Mouse (Mus musculus): ENCODE measurements around the gene Enc1. TPM values are rescaled to one million over a fixed set of nuclear protein-coding genes. Genes with fewer than 3 reads are reported as not detected.

Enc1 gene
- polyA plus RNA-seq (2015; fragmentation: Nextera tagmentation; extraction: Ambion mirVana), result 6.0 and 6.1 TPM in 2 replicates

DNA sequence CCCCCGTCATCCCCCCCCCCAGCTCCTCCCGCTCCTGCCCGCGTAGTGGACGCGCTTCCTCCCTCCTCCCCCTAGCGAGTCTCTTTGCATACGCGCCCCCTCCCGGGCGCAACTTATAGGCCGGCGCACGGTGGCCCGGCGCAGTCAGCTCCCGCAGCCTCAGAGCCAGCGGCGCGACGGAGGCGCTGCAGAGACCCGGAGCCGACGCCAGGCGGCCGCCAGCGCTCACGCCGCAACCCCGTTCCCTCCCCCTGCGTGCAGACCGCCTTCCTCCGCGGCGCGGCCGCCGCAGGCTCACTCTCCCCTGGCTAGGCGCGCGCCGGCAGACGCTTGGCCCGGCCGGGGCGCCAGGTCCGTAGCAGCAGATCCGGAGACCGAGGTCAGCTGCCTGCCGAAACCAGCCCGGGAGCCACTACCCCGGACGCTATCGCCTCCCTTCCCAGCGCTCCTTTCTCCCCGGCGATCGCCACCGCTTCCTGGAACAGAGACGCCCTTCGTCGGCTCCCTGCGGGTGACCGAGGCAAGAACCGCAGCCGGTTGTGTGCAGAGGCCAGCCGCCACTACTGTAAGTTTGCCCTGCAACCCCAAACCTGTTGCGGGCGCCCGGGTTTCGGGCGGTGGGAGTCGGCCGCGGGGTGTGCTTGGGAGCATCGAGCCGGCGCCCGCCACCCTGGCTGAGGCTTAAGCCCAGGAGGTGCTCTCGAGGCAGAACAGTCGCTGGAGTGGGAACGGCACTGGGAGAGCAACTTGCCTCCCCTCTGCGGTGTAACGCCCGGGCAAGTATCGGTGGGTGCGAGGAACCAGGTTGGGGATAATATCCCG is at the start of gene Enc1:
TSS of gene Enc1 (plus strand) at position 141 of the 822 bp plus-strand sequence.
- peak within 1 kb of the TSS; percentile 92 for H3K4me2 ChIP-seq (replicated peaks)
- peak within 1 kb of the TSS; percentile 94 for H3K9ac ChIP-seq
- peaks cover 42% of the 10 kb centered on the region for H3K4me1 ChIP-seq (replicated peaks)
- peaks cover 11% of the 10 kb centered on the region; the same call in 1 of the 2 replicates for H3K36me3 ChIP-seq
- peak; percentile 92 for ATAC-seq
- H3K4me3 ChIP-seq (replicated peaks), result peak within 1 kb of the TSS; percentile 84
- H3K9me3 ChIP-seq, result no peaks in the 10 kb centered on the region
- H3K27me3 ChIP-seq (replicated peaks), result no peaks in the 10 kb centered on the region
- H3K27ac ChIP-seq, result peak within 1 kb of the TSS; percentile 98
- WGBS, result 1% methylated on average over 87 of the region's 89 CpGs

DNA sequence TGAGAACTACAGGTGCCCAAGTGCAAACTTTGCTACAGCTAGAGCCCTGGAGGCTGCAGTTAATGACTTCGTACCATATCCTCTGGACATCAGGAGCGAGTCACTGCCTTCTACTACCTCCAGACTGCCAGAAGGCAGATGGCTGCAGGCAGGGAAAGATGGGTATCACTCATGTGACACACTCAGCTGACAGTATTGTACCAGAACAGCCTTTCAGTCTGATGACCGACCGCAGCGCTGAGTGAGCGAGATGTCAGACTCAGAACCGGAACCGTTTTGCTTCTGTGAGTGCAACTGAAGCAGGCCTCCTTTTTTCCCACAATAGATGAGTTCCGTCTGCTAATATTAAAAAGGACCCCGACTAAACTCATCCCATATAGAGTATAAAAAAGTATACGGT is 48.3 kb upstream of the Enc1 start:
- no peak overlapping the region for H3K9ac ChIP-seq
- no peaks in the 10 kb centered on the region for H3K9me3 ChIP-seq
- H3K27ac ChIP-seq, result no peak overlapping the region
- H3K4me2 ChIP-seq (replicated peaks), result no peak overlapping the region
- no peaks in the 10 kb centered on the region for H3K27me3 ChIP-seq (replicated peaks)
- 92% methylated on average over 11 of the region's 11 CpGs for WGBS
- no peak overlapping the region for H3K4me3 ChIP-seq (replicated peaks)
- no peak for ATAC-seq
- no peaks in the 10 kb centered on the region for H3K4me1 ChIP-seq (replicated peaks)
- no peaks in the 10 kb centered on the region for H3K36me3 ChIP-seq

DNA sequence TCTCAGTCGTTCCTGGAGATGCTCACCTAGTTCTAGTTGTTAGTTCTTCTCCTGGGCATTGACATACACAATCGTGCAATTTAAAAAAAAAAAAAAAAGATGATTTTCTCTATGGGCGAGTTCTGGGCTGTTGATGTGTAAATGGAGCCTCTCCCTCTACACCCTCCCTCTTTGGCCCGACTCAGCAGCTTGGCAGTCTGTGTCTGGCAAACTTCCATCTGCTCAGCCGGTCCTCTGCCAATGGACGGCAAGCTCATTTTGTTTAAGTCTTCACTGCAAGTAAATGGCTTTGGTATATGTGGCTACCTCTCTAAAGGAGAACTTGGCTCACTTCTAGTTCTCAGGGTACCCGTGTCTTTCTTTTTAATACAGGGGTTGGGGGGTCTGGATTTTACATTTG is 47.5 kb upstream of the Enc1 start:
- no peaks in the 10 kb centered on the region for H3K27me3 ChIP-seq (replicated peaks)
- H3K36me3 ChIP-seq, result no peaks in the 10 kb centered on the region
- no peak overlapping the region for H3K4me2 ChIP-seq (replicated peaks)
- no peaks in the 10 kb centered on the region for H3K9me3 ChIP-seq
- H3K9ac ChIP-seq, result no peak overlapping the region
- no peaks in the 10 kb centered on the region for H3K4me1 ChIP-seq (replicated peaks)
- no peak overlapping the region for H3K27ac ChIP-seq
- no peak for ATAC-seq
- no peak overlapping the region for H3K4me3 ChIP-seq (replicated peaks)
- 56% methylated on average over 7 of the region's 7 CpGs for WGBS

DNA sequence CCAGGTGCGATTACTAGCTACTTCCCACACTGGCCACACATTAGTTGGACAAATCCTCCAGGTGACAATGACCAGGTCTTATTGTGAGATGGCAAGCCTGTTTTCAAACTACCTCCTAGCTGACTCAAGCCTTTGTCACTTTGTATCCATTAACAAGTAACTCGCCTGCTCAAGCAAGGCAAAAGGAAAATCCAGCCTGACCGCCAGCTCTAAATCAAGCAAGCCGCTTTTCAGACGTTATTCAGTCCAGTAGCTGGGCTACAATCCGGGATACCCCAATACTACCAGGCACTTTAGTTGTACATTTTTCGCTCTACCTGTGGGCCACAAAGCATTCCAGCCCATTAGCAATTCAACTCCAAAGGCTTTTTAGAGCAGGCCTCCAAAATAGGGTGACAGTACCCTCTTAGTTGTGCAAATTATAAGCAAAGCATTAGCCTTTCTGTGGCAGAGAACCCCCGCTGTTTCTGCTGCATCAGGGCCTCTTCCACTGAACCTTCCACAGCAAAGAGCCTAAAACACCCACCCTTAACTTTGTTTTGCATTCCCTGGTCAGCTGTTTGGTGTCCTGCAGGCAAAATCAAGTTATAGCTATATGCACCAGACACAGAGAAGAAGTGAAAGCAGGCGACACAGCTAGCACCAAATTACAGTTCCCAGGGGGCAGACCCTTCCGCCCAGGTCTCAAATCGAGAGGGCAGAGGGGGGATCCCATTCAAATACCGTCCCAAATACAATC is 44.5 kb upstream of the Enc1 start:
- no peak overlapping the region for H3K27ac ChIP-seq
- no peaks in the 10 kb centered on the region for H3K4me1 ChIP-seq (replicated peaks)
- H3K4me3 ChIP-seq (replicated peaks), result no peak overlapping the region
- ATAC-seq, result no peak
- 0 out of 2 replicates have a peak overlapping the region, but pooled peaks have one; percentile 94 for H3K4me2 ChIP-seq (replicated peaks)
- H3K36me3 ChIP-seq, result no peaks in the 10 kb centered on the region
- H3K9me3 ChIP-seq, result no peaks in the 10 kb centered on the region
- H3K27me3 ChIP-seq (replicated peaks), result no peaks in the 10 kb centered on the region
- WGBS, result 74% methylated on average over 12 of the region's 12 CpGs
- H3K9ac ChIP-seq, result no peak overlapping the region

DNA sequence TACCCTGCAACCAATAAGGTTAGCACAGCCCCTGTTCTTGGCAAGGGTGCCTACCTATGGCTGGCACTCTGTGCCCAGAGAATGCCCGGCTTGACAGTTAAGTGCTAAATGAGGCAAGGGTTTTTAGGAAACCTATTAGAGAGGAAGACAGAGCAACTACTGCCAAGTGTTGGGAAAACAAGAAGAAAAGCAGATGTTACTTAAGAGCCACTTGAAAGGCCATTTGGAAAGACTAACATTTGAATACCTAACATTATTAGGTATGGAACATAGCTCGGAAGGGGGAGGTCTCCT is 44.0 kb upstream of the Enc1 start:
- H3K4me3 ChIP-seq (replicated peaks), result no peak overlapping the region
- ATAC-seq, result no peak
- H3K27ac ChIP-seq, result no peak overlapping the region
- H3K9ac ChIP-seq, result no peak overlapping the region
- H3K4me1 ChIP-seq (replicated peaks), result no peaks in the 10 kb centered on the region
- no peaks in the 10 kb centered on the region for H3K9me3 ChIP-seq
- peak overlapping the region; percentile 94; the same call in 1 of the 2 replicates for H3K4me2 ChIP-seq (replicated peaks)
- no peaks in the 10 kb centered on the region for H3K36me3 ChIP-seq
- H3K27me3 ChIP-seq (replicated peaks), result no peaks in the 10 kb centered on the region
- 73% methylated on average over 2 of the region's 2 CpGs for WGBS

DNA sequence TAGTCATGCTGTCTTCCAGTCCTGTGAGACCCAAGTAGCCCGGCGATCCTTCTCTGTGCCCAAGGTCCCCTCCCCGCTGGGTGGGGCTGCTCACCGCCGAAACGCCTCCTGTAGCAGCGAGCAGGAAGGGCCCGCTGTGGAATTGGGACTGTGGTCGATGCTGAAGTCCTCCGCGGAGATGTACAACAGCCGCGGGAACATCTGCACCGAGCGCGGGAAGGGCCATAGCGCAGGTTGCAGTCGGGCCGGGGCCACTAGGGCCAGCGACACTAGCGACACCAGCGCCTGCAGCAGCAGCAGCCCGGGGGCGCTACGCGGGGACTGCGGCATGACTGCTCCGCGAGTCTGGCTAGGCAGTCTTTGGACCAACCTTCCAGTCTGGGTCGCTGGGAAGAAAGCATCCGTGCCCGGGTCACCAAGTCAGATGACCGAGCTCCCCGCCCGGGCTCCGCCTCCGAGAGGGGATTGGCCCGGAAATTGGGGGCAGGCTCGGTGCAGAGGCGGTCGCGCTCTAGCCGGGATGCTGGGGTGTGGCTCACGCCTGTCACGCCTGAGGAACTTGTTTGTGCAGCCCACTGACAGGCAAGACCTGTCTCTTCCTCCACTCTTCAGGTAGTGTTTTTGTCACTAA is 42.9 kb upstream of the Enc1 start, which contains the start of gene Hexb:
TSS of gene Hexb (minus strand) at position 426 of the 631 bp plus-strand sequence.
- under 1% methylated on average over 45 of the region's 45 CpGs for WGBS

DNA sequence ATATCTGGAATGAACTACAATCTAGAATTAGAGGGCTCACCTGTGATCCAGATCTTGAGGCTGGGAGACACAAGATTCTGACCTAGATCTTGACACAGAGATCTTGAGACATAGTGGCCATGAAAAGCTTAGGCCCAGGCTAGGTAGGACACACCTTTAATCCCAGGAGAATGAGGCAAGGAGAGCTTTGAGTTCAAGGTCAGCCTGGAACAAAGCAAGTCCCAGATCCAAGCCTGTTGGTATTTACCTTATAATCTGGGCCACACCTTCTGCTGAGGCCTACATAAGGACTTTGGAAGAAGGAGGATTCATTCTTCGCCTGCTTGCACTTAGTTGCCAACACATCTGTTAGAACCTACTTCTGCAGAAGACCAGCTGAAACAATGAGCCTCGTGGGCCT is 41.8 kb upstream of the Enc1 start:
- Histone ChIP-seq H3K4me3 (replicated peaks) (no peak overlapping the region), H3K27me3 (replicated peaks) (no peaks in the 10 kb centered on the region), H3K36me3 (no peaks in the 10 kb centered on the region), H3K4me2 (replicated peaks) (no peak overlapping the region), H3K4me1 (replicated peaks) (no peaks in the 10 kb centered on the region), H3K27ac (no peak overlapping the region), H3K9ac (no peak overlapping the region), H3K9me3 (no peaks in the 10 kb centered on the region)
- no peak for ATAC-seq
- WGBS, result 84% methylated on average over 2 of the region's 2 CpGs

More for the DNA sequence above, 42.9 kb upstream of the Enc1 start, which contains the start of gene Hexb:
- no peaks in the 10 kb centered on the region for H3K4me1 ChIP-seq (replicated peaks)
- no peaks in the 10 kb centered on the region for H3K36me3 ChIP-seq
- peak within 1 kb of the TSS; percentile 91 for H3K27ac ChIP-seq
- peak; percentile 98 for ATAC-seq
- H3K4me2 ChIP-seq (replicated peaks), result peak within 1 kb of the TSS; percentile 94
- H3K9ac ChIP-seq, result peak within 1 kb of the TSS; percentile 72
- H3K27me3 ChIP-seq (replicated peaks), result no peaks in the 10 kb centered on the region
- peak within 1 kb of the TSS; percentile 82 for H3K4me3 ChIP-seq (replicated peaks)
- no peaks in the 10 kb centered on the region for H3K9me3 ChIP-seq

DNA sequence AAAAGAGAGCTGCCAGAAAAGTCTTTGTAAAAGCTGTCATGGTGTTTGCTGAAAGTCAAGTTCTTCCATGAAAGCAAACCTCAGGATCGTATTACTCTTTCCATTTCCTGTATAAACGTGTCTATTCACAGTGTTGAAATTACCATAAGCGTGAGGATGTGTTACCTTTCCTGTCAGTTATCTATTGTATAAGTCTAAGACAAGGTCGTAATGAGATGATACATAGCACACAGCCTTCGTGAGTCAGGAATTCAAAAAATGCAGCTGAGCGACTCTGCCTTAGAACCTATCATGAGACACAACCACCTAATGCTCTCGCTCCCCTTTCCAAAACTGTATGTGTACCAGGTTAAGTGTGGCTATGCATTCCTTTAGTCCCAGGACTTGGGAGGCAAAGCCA is 39.8 kb upstream of the Enc1 start:
- H3K27me3 ChIP-seq (replicated peaks), result no peaks in the 10 kb centered on the region
- H3K9me3 ChIP-seq, result no peaks in the 10 kb centered on the region
- no peak for ATAC-seq
- no peak overlapping the region for H3K27ac ChIP-seq
- WGBS, result 42% methylated on average over 7 of the region's 7 CpGs
- H3K4me1 ChIP-seq (replicated peaks), result no peaks in the 10 kb centered on the region
- no peak overlapping the region for H3K9ac ChIP-seq
- no peak overlapping the region for H3K4me3 ChIP-seq (replicated peaks)
- no peaks in the 10 kb centered on the region for H3K36me3 ChIP-seq
- H3K4me2 ChIP-seq (replicated peaks), result no peak overlapping the region

DNA sequence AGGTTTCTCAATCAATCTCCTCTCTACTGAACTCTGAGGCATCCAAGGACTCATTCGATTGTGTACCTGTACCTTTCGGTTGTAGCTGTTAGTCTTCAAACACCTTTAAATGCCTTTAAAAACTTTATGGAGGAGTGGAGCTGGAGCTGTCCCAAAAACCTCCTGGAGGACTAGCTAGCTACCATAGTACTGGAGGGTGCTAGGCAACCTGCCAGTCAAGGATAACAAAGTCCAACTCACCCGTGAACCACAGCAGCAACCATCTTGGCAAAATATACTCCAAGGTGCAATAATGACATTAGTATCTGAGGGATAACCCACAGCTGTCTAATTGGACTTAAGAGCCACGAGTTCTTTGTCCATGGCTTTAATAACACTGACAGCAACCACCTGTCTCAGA is 39.0 kb upstream of the Enc1 start:
- Histone ChIP-seq H3K27ac (no peak overlapping the region), H3K4me3 (replicated peaks) (no peak overlapping the region), H3K27me3 (replicated peaks) (no peaks in the 10 kb centered on the region), H3K9me3 (no peaks in the 10 kb centered on the region), H3K4me2 (replicated peaks) (no peak overlapping the region), H3K4me1 (replicated peaks) (no peaks in the 10 kb centered on the region), H3K9ac (no peak overlapping the region), H3K36me3 (no peaks in the 10 kb centered on the region)
- no peak for ATAC-seq
- WGBS, result 70% methylated on average over 4 of the region's 4 CpGs

DNA sequence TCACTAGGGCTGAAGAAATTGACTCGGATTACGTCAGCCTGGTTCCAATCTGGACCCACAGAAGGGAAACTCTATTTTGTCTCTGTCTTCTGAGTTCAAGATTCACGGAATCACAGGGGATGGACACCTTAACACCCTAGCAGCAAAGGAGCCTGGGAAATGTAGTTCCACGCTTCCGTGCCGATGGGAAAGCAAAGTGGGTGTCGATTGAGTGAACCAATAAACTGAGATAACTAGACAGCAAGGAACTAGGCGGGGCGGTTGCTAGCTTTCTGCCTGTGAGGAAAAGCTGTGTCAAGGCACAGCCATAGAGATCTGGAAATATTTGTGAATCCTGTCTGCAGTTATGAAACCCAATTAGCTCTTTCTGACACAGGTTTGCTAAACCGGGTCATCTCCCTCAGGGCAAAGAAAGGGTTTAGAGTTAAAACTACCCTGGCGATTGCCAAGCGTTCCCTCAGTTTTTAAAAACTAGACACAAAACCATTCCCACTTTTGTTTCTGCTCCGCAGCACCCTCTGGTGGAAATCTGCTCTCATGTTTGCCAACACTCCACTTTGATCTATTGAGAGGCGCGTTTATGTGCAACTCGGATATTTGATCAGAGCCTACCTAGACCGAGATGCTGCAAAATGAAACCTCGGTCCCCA is 35.7 kb upstream of the Enc1 start:
- peak overlapping the region; percentile 37 for H3K4me3 ChIP-seq (replicated peaks)
- 7% methylated on average over 18 of the region's 18 CpGs for WGBS
- ATAC-seq, result peak; percentile 90
- H3K36me3 ChIP-seq, result no peaks in the 10 kb centered on the region
- H3K9me3 ChIP-seq, result no peaks in the 10 kb centered on the region
- H3K9ac ChIP-seq, result peak overlapping the region; percentile 33; the same call in 1 of the 2 replicates
- no peaks in the 10 kb centered on the region for H3K27me3 ChIP-seq (replicated peaks)
- H3K4me1 ChIP-seq (replicated peaks), result peaks cover 7% of the 10 kb centered on the region
- H3K4me2 ChIP-seq (replicated peaks), result peak overlapping the region; percentile 74
- peak overlapping the region; percentile 75 for H3K27ac ChIP-seq

DNA sequence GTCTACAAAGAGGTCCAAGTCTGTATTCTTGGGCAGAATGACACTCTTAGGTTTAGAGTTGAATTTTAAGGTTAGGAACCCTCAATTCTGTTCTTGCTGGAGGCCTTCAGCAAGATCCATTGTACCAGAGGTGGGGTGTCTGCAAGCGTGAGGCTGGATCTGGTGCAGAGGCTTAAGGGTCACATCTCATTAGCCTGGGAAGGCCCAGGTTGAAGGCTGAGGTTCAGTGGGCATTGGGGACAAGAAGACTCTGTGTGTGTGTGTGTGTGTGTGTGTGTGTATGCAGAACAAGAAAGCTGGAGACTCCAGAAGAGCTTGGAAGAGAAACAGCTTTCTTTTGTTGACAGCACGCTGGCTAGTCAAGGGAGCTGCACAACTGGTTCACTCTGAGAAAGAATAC is 34.9 kb upstream of the Enc1 start:
- Histone ChIP-seq H3K27me3 (replicated peaks) (no peaks in the 10 kb centered on the region), H3K9me3 (no peaks in the 10 kb centered on the region), H3K9ac (no peak overlapping the region), H3K4me3 (replicated peaks) (no peak overlapping the region), H3K27ac (no peak overlapping the region), H3K4me2 (replicated peaks) (no peak overlapping the region), H3K4me1 (replicated peaks) (peaks cover 7% of the 10 kb centered on the region), H3K36me3 (no peaks in the 10 kb centered on the region)
- WGBS, result 91% methylated on average over 2 of the region's 2 CpGs
- no peak for ATAC-seq
